Mouse (Mus musculus) E14TG2a.4 (cell line): ENCODE results near the gene Runx2.
A peak's percentile ranks its signal among the peaks of the same experiment; 100 is the strongest.

Experiments used
- H3K27me3 ChIP-seq: 2 replicates; pipeline ENCODE4 v1.6.1; 2014; ENCODE audit warnings: low read length, control low read depth; ENCODE audit not compliant: insufficient read depth
- H3K36me3 ChIP-seq: 2 replicates; pipeline ENCODE4 v1.6.1; 2014; ENCODE audit warnings: low read length, control low read depth; ENCODE audit not compliant: insufficient read depth
- H3K4me1 ChIP-seq: replicated peaks from 2 replicates; pipeline ENCODE4 v1.6.1; 2014; ENCODE audit warnings: low read depth, low read length, control low read depth
- H3K4me3 ChIP-seq: replicated peaks from 2 replicates; pipeline ENCODE4 v1.5.1; 2014; ENCODE audit warnings: mild to moderate bottlenecking, low read length
- H3K9me3 ChIP-seq: 2 replicates; pipeline ENCODE4 v1.6.1; 2014; ENCODE audit warnings: low read length, control low read depth
- CTCF ChIP-seq: conservative IDR thresholded peaks from 2 replicates; pipeline ENCODE4 v1.5.1; 2014; ENCODE audit warnings: low read length
- NANOG ChIP-seq: IDR thresholded peaks from 2 replicates; pipeline ENCODE4 v1.6.1; 2014; ENCODE audit warnings: borderline replicate concordance, low read length, mixed read lengths
- POU5F1 ChIP-seq: IDR thresholded peaks from 2 replicates; pipeline ENCODE4 v1.6.1; 2014; ENCODE audit warnings: low read length, borderline replicate concordance

The Runx2 gene

DNA sequence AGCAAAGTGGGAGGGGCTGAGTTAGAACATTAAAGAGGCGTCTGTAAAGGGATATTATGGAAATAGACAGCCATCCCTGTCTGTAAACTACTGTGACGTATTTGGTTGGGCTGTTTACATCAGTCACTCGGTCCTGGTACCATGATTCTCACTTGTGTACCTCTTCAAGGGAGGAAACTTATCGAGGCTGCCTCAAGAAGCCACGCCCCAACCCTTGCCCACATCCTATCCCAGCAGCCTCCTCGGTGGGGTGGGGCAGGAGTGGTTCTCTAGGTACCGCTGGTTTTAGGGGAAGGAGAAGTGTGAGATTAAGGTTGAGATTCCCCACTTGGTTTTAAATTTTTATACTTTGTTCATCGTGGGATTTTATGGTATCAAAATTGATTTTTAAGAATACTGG is 69.2 kb downstream of the Runx2 start:
- peaks cover 8% of the 10 kb centered on the region for H3K27me3 ChIP-seq
- TF ChIP-seq CTCF (no peak), POU5F1 (no peak)
- H3K9me3 ChIP-seq: no peaks in the 10 kb centered on the region
- H3K36me3 ChIP-seq: no peaks in the 10 kb centered on the region
- H3K4me1 ChIP-seq: no peaks in the 10 kb centered on the region
- H3K4me3 ChIP-seq: no peak overlapping the region

DNA sequence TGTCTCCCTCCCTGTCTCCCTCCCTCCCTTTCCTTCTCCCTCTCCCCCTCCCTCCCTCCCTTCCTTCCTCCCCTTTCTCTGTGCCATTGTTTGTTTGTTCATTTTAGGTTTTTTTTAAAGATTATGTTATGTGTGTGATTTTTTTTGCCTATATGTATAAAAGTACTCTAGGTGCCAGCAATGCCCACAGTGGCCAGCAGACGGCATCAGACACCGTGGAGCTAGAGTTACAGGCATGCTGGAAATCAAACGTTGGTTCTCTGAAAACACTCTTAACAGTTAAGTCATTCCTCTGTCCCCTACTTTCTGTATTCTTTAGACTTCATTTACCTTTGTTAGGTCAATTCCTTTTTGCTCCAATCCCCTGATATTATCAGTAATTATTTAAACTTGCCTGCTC is 70.8 kb downstream of the Runx2 start:
- Histone ChIP-seq H3K4me1 (no peaks in the 10 kb centered on the region), H3K9me3 (no peaks in the 10 kb centered on the region), H3K36me3 (no peaks in the 10 kb centered on the region), H3K27me3 (peaks cover 19% of the 10 kb centered on the region), H3K4me3 (no peak overlapping the region)
- TF ChIP-seq CTCF (peak; percentile 53), NANOG (no peak), POU5F1 (no peak)

DNA sequence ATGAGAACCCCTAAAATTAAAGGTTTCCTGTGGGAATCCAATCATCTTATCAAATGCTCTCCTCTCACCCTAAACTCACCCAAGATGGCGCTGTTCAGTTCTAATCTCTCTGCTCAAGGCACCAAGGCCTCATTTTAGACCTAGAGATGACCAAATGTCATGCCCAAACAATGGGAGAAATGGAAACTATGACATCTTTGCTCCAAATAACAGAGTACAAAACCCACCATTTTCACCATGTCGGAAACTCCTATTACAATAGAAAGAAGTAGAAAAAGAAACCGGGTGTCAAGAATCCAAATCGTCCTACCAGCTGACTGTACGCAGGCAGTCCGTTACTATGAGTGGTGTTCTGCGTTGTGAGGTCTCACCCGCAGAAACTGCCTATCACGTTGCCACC is 72.4 kb downstream of the Runx2 start:
- Histone ChIP-seq H3K4me1 (peaks cover 14% of the 10 kb centered on the region), H3K9me3 (no peaks in the 10 kb centered on the region), H3K4me3 (no peak overlapping the region), H3K36me3 (no peaks in the 10 kb centered on the region), H3K27me3 (peaks cover 34% of the 10 kb centered on the region)
- no peak for TF ChIP-seq CTCF
- no peak for TF ChIP-seq NANOG
- no peak for TF ChIP-seq POU5F1

DNA sequence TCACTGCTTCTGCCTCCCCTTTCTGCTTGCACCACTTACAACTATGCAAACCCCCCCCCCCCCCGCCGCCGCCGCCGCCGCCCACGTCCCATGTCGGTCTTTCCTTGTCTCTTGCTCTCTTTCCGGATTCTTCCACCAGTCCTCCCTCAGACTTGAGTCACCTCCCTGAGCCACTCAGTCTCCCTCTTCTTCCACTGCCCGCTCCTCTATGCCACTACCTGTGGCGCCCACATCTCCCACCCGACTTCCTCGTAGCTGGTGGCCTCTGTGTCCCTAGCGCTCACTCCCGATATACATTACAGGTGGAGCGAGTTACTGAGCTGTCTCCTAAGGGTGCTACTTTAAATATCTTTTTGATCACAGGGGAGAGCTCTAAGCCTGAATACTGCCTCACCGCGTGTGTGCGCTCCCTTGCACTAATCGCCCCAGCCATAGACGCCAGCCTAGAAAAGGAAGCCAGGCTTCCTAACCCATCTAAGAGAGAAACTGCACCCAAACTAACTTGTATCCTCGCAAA is 76.4 kb downstream of the Runx2 start:
- Histone ChIP-seq H3K36me3 (no peaks in the 10 kb centered on the region), H3K9me3 (no peaks in the 10 kb centered on the region), H3K4me3 (peak overlapping the region; percentile 54), H3K4me1 (peaks cover 35% of the 10 kb centered on the region), H3K27me3 (peaks cover 72% of the 10 kb centered on the region)
- TF ChIP-seq POU5F1 (no peak), NANOG (no peak), CTCF (no peak)

DNA sequence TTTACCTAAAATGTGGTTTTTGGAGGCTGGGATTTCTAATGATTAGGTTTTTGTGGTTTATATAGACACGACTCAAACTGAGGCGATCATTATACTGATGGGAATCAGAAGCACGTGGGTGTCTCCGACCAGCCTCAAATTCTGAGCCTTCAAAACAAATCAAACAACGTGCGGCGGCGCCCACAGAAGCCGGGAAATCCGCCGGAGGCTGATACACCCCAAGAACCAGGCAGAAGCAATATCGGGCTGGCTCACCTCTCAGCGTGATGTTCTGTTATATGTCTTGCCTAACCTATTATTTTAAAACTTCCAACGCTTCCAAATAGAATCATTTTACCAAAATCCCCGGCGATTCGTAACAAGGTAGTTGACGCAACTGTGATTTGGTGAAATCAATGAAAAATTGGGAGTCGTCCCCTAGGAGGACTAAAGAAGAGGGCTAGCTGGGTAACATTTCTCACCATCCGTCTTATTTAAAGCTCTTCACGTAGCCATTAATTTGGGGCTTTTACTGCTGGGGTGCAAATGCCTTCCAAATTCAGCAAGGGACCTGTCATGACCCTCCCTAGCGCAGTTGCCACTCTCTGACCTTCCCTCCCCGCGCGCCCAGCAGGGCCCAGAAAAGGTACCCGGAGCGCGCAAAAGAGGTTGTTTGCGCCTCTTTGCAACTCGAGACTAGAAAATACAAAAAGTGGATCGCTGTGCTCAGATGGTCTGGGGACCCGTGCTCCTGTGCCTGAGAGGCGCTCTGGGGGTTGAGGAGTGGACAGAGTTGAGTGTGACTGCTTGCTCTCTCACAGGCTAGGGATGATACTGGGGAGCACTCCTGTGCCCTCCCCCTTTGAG is 77.1 kb downstream of the Runx2 start:
- Histone ChIP-seq H3K4me3 (peak overlapping the region; percentile 54), H3K4me1 (peaks cover 35% of the 10 kb centered on the region), H3K9me3 (no peaks in the 10 kb centered on the region), H3K27me3 (peaks cover 76% of the 10 kb centered on the region), H3K36me3 (no peaks in the 10 kb centered on the region)
- TF ChIP-seq NANOG: no peak
- TF ChIP-seq POU5F1: no peak
- no peak for TF ChIP-seq CTCF

DNA sequence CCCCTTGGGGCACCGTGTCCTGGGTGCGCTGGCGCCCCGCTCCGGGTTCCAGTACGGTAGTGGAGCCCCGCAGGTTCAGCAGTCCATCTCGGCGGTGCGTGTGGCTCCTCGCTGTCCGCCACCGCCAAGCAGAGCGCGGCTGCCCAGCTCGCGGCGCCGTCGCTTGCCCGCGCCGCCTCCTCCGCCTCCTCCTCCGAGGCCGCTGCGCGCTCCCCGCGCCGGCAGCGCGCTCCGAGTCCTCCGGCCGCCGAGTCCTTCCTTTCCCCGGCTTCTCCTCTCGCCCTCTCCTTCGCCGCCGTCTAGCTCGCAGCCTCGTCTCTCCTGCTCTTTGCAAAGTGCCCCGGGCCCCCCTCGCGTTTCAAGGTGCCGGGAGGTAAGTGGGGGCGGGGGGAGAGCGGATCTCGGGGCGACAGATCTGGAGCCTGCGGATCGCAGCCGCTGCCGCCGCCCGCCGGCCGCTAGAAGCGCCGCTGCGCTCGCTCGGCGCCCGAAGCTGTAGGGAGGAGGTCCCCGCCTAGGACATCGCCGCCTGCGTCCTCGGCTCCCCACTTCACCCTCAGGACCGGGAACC is 78.5 kb downstream of the Runx2 start:
- no peak for TF ChIP-seq CTCF
- Histone ChIP-seq H3K9me3 (no peaks in the 10 kb centered on the region), H3K27me3 (peaks cover 78% of the 10 kb centered on the region), H3K4me3 (peak overlapping the region; percentile 77), H3K36me3 (no peaks in the 10 kb centered on the region), H3K4me1 (peaks cover 35% of the 10 kb centered on the region)

DNA sequence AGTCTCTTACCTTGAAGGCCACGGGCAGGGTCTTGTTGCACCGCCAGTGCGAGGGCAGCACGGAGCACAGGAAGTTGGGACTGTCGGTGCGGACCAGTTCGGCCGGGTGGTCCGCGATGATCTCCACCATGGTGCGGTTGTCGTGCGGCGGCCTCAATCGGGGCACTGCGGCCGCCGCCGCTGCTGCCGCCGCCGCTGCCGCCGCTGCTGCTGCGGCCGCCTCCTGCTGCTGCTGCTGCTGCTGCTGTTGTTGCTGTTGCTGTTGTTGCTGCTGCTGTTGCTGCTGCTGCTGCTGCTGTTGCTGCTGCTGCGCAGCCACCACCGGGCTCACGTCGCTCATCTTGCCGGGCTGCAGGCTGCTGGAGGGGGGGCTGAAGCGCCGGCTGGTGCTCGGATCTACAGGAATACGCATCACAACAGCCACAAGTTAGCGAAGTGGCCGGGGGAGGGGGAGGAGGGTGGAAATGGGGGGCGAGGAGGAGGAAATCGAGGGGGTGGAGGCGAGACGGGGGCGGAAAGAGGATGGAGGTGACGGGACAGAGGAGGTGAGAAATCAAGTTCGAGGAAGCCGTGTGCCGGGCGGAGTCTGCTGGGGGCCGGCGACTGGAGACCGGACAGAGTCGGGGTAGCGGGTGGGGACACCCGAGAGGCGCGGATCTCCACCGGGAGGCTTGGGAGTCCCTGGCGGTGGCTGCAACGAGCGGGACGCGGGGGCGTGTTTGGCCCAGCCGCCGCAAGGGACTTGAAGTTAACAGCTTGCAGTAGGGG is 79.2 kb downstream of the Runx2 start:
- no peaks in the 10 kb centered on the region for H3K36me3 ChIP-seq
- no peaks in the 10 kb centered on the region for H3K9me3 ChIP-seq
- H3K4me3 ChIP-seq: peak overlapping the region; percentile 77
- TF ChIP-seq POU5F1: no peak
- TF ChIP-seq CTCF: no peak
- TF ChIP-seq NANOG: no peak
- peaks cover 73% of the 10 kb centered on the region for H3K27me3 ChIP-seq
- H3K4me1 ChIP-seq: peaks cover 35% of the 10 kb centered on the region

DNA sequence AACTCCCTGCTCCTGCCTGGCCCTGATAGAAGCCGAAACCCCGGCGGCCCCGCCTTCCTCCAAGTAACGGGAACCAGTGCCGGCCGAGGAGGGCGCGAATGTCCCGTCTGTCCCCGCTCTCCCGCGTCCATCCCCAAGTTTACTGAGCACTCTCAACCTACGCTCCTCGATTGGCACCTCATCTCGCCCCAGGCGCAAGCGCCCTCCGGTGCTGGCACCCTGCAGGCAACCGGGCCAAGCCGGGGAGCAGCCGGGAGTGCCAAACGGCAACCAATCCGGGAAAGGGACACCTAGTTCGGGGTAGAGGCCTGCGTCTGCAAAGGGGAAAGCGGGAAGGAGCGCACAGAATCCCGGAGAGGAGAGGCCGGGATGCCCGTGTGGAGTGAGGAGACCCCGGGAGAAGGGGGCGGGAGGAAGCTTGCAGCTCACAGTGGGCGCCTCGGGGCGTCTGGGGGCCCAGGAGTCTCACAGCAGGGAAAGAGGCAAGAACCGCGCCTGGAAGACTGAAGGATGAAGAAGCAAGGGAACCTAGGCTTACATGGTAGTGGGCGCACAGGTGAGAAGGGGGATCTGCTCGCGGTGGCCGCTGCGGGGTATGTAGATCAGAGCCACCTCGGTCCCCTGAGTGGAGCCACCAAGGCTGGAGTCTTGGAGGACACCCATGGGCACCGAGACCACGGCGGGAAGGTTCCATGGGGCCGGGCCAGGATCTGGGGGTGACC is 79.9 kb downstream of the Runx2 start:
- H3K9me3 ChIP-seq: no peaks in the 10 kb centered on the region
- no peaks in the 10 kb centered on the region for H3K36me3 ChIP-seq
- H3K27me3 ChIP-seq: peaks cover 72% of the 10 kb centered on the region
- TF ChIP-seq CTCF (no peak), NANOG (no peak), POU5F1 (no peak)
- H3K4me1 ChIP-seq: peaks cover 35% of the 10 kb centered on the region
- peak overlapping the region; percentile 77 for H3K4me3 ChIP-seq
